Mouse (Mus musculus) embryonic fibroblast, embryonic 13.5 days (primary cell): ENCODE data around the gene Lmod1.

Experiments used
- CTCF ChIP-seq: IDR thresholded peaks from 2 replicates; pipeline ENCODE4 v1.5.1; 2011; ENCODE audit warnings: mild to moderate bottlenecking, control low read depth, low read length, moderate library complexity, borderline replicate concordance; ENCODE audit not compliant: insufficient read depth
- POLR2A ChIP-seq: IDR thresholded peaks from 2 replicates; pipeline ENCODE4 v1.6.1; 2011; ENCODE audit warnings: low read depth, mild to moderate bottlenecking, control low read depth, low read length, moderate library complexity

GRCm38 (mm10) chr1:135282536-135283286 is 41.9 kb upstream of the Lmod1 start:
- TF ChIP-seq CTCF (no peak), POLR2A (no peak)
